Mouse (Mus musculus) neural tube, embryonic 13.5 days (tissue): Measurements from ENCODE around the gene Antxr2. TPM values are rescaled to one million over a fixed set of nuclear protein-coding genes. Genes with fewer than 3 reads are reported as not detected.

Experiments
- ATAC-seq: fragments of 200-750 bp; cut with Nextera tagmentation; 2 replicates; pipeline ENCODE4 v1.8.0; 2017; ENCODE audit warnings: low read depth, mild to moderate bottlenecking, moderate TSS enrichment, moderate library complexity
- H3K27ac ChIP-seq: fragments of 300-500 bp; sonication (generic); replicated peaks from 2 replicates; pipeline ENCODE4 v1.5.1; 2015; ENCODE audit warnings: moderate library complexity, mild to moderate bottlenecking, inconsistent platforms
- H3K27me3 ChIP-seq: fragments of 300-500 bp; sonication (generic); 2 replicates; pipeline ENCODE4 v1.6.1; 2015; ENCODE audit warnings: mild to moderate bottlenecking, inconsistent platforms
- H3K36me3 ChIP-seq: fragments of 300-500 bp; sonication (generic); 2 replicates; pipeline ENCODE4 v1.6.1; 2015; ENCODE audit warnings: mild to moderate bottlenecking, inconsistent platforms
- H3K4me1 ChIP-seq: fragments of 300-500 bp; sonication (generic); replicated peaks from 2 replicates; pipeline ENCODE4 v1.6.1; 2015; ENCODE audit warnings: inconsistent platforms
- H3K4me2 ChIP-seq: fragments of 300-500 bp; sonication (generic); 2 replicates; pipeline ENCODE4 v1.6.1; 2015; ENCODE audit warnings: inconsistent platforms, mild to moderate bottlenecking, moderate library complexity
- H3K4me3 ChIP-seq: fragments of 300-500 bp; sonication (generic); 2 replicates; pipeline ENCODE4 v1.5.1; 2015; ENCODE audit warnings: mild to moderate bottlenecking, inconsistent platforms
- H3K9ac ChIP-seq: fragments of 300-500 bp; sonication (generic); 2 replicates; pipeline ENCODE4 v1.6.1; 2015; ENCODE audit warnings: moderate library complexity, mild to moderate bottlenecking, inconsistent platforms
- H3K9me3 ChIP-seq: fragments of 300-500 bp; sonication (generic); 2 replicates; pipeline ENCODE4 v1.6.1; 2016; ENCODE audit warnings: inconsistent platforms
- WGBS: fragments of 180-500 bp; shearing (Covaris S2); methylation state at CpG from one replicate; pipeline ENCODE4 v1.1.7; 2015; 5-methylcytosine and 5-hydroxymethylcytosine counted together
- polyA plus RNA-seq: library from polyadenylated mRNA; unstranded; fragments of >200 nt; fragmentation: Nextera tagmentation; extraction: Ambion mirVana; gene quantifications from 2 replicates; pipeline ENCODE4 v1.2.1, GENCODE M21; 2015

The Antxr2 gene
- polyA plus RNA-seq, 1 experiment from 2014 or later = 13.8 TPM

DNA sequence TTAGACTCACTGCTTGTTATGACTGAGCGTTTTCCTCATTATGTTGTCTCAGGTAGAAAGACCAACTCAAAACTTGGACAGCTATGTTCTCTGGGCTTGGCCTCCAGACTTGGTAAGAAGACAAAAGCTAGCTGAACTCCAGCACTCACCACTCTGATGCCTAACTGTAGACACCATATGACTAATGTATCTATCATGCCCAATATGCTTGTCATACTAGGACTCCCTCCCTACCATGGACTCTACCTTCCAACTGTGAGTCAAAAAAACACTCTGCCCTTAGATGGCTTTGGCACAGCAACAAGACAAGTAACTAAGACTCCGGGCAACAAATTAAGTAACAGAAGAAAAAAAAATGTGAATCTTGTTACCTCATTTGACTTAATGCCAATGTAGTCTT lies 184.3 kb downstream of the Antxr2 start:
- no peaks in the 10 kb centered on the region for H3K36me3 ChIP-seq
- no peak overlapping the region for H3K4me2 ChIP-seq
- H3K4me1 ChIP-seq = no peaks in the 10 kb centered on the region
- H3K4me3 ChIP-seq = no peak overlapping the region
- no peaks in the 10 kb centered on the region for H3K27me3 ChIP-seq
- no peak overlapping the region for H3K27ac ChIP-seq
- no peak overlapping the region for H3K9ac ChIP-seq
- no peaks in the 10 kb centered on the region for H3K9me3 ChIP-seq
- ATAC-seq = no peak
- WGBS = 93% methylated on average over 2 of the region's 2 CpGs

DNA sequence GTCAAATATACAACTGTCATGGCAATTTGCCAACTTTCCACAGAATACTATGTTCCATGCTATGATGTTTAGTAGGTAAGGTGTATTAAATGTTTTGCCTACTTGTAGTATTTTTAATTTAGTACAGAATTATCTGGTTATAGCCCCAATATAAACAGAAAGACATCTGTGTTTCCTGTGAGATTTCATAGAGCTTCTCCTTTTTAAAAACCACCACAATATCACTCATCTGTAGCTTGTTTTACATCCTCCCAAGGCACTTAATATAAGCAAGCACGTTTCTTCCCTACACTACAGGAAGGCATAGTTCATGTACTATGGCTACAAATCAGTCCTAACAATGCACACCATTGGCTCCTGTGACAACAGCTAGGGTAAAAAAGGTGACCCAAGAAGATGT lies 188.8 kb downstream of the Antxr2 start:
- H3K9me3 ChIP-seq = no peaks in the 10 kb centered on the region
- no peak overlapping the region for H3K9ac ChIP-seq
- H3K4me1 ChIP-seq = no peaks in the 10 kb centered on the region
- H3K27ac ChIP-seq = no peak overlapping the region
- no peak overlapping the region for H3K4me2 ChIP-seq
- WGBS = 56% methylated on average over 1 of the region's 1 CpGs
- ATAC-seq = no peak
- no peaks in the 10 kb centered on the region for H3K36me3 ChIP-seq
- H3K27me3 ChIP-seq = no peaks in the 10 kb centered on the region
- no peak overlapping the region for H3K4me3 ChIP-seq

DNA sequence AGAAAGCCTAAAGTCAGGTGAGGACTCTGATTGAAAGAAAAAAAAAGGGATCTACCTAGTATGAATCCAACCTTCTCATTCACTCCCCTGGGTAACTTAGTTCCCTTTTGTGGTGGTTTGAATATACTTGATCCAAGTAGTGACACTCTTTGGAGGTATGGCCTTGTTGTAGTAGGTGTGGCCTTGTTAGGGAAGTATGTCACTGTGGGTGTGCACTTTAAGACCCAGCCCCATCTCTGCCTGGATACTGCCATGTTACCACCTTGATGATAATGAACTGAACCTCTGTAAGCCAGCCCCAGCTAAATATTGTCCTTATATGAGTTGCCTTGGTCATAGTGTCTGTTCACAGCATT lies 190.9 kb downstream of the Antxr2 start:
- Histone ChIP-seq H3K36me3 (no peaks in the 10 kb centered on the region), H3K27me3 (no peaks in the 10 kb centered on the region), H3K4me3 (no peak overlapping the region), H3K9ac (no peak overlapping the region), H3K27ac (no peak overlapping the region), H3K9me3 (no peaks in the 10 kb centered on the region), H3K4me1 (no peaks in the 10 kb centered on the region), H3K4me2 (no peak overlapping the region)
- no peak for ATAC-seq

DNA sequence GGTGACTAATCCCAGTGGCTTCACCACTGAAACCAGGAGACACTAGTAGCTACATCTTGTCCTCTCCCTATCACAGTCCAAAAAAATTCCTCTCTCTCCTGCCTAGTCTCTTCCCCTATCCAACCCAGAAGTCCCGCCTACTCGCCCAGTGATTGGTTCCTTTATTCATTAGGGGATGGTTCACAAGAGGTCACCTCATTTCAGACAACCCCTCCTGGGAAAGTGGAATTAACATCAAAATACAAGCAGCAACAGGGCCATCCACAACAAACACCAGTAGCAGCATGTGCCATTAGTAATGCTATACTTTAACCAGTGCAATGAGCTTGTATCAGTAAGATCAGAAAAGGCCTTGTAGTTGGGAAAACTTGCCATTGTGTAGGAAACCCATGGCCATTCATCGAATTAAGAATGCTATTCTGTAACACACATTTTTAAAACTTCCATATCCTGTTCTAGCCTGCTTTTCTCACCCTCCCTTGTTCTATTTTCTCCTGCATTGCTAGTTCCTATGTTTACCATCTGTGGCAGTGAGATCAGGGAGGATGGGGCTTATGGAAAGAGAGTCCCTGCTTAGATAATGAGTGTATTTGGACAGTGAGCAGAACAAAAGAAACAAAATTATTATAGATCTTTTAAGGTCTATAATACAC lies 191.4 kb downstream of the Antxr2 start:
- Histone ChIP-seq H3K9ac (no peak overlapping the region), H3K4me1 (no peaks in the 10 kb centered on the region), H3K36me3 (no peaks in the 10 kb centered on the region), H3K27ac (no peak overlapping the region), H3K4me3 (no peak overlapping the region), H3K9me3 (no peaks in the 10 kb centered on the region), H3K27me3 (no peaks in the 10 kb centered on the region), H3K4me2 (no peak overlapping the region)
- ATAC-seq = no peak
- 63% methylated on average over 3 of the region's 3 CpGs for WGBS

DNA sequence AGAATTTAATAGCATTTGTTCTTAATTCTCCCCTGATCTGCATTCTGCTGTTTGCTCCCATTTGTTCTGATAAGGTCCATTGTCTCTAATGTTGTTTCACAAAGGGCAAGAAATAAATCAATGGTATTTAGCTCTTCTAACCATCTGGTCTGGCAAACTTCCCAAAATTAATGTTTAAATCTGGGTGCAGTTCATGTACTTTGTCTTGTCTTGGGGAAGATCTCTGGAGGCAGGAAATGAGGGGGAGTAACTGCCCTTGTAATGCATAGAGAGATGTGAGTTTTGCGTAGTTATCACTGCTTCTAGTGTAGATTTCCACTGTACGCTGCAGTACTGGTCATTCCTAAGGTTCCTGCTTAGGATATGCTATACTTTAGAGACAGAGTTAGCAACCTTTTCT lies 193.5 kb downstream of the Antxr2 start:
- Histone ChIP-seq H3K4me2 (no peak overlapping the region), H3K9ac (no peak overlapping the region), H3K4me1 (no peaks in the 10 kb centered on the region), H3K36me3 (no peaks in the 10 kb centered on the region), H3K4me3 (no peak overlapping the region), H3K9me3 (no peaks in the 10 kb centered on the region), H3K27me3 (no peaks in the 10 kb centered on the region), H3K27ac (no peak overlapping the region)
- ATAC-seq = no peak
- WGBS = 92% methylated on average over 2 of the region's 2 CpGs

DNA sequence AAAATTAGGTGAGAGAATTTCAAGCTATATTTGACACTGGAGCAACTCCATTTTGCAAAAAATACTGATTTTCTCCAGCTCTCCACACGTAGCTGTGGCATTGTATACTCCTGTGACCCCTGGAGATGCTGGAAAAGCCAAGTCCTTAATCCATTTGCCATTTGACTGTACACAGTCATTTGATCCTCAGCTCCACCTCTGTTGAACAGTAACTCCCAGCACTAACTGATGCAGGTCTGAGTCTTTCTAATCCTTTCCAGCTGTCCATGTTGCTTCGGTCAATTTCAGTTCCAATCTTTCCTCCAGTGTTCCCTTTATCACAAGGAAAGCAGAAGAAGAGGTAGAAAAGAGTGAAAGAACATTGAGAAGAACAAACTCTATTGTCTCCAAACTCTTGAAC lies 195.4 kb downstream of the Antxr2 start:
- Histone ChIP-seq H3K9me3 (no peaks in the 10 kb centered on the region), H3K4me3 (no peak overlapping the region), H3K27me3 (no peaks in the 10 kb centered on the region), H3K4me1 (no peaks in the 10 kb centered on the region), H3K36me3 (no peaks in the 10 kb centered on the region), H3K4me2 (no peak overlapping the region), H3K9ac (no peak overlapping the region), H3K27ac (no peak overlapping the region)
- WGBS = 81% methylated on average over 2 of the region's 2 CpGs
- ATAC-seq = no peak

DNA sequence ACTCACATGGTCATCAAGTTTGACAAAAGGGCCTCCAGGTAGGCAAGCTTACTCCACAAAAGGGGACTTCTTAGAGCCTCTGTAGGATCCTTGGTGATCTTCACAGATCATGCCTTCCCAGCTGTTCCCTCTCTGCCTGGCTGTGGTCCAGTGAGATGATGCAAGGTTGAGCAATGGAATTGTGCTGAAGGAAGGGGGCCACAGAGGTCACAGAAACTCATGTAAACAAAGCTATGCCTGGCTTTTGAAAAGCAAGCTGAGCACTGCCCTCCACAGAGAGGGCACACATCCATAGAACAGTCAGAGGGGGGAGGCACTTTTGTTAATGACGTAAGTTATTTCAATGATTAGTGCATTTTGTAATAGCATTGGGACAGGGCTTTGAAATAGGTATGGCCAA lies 196.1 kb downstream of the Antxr2 start:
- Histone ChIP-seq H3K36me3 (no peaks in the 10 kb centered on the region), H3K27ac (no peak overlapping the region), H3K4me1 (no peaks in the 10 kb centered on the region), H3K9me3 (no peaks in the 10 kb centered on the region), H3K9ac (no peak overlapping the region), H3K4me3 (no peak overlapping the region), H3K4me2 (no peak overlapping the region), H3K27me3 (no peaks in the 10 kb centered on the region)
- no peak for ATAC-seq
- WGBS = 90% methylated on average over 1 of the region's 1 CpGs

Other genes with a start within 250 kb of the Antxr2 start
- gene Prdm8, start 136.2 kb upstream of the Antxr2 start, polyA plus RNA-seq = 3.5 and 3.8 TPM in 2 replicates
- gene Fgf5, start 223.1 kb upstream of the Antxr2 start, polyA plus RNA-seq = 1.3 and 2.2 TPM in 2 replicates